Mouse (Mus musculus): ENCODE data around the gene Ushbp1. TPM values are rescaled to one million over a fixed set of nuclear protein-coding genes. Genes with fewer than 3 reads are reported as not detected.

Ushbp1 gene
- total RNA-seq, 2 experiments from 2014 or later = 3.6 to 4.4 TPM

DNA sequence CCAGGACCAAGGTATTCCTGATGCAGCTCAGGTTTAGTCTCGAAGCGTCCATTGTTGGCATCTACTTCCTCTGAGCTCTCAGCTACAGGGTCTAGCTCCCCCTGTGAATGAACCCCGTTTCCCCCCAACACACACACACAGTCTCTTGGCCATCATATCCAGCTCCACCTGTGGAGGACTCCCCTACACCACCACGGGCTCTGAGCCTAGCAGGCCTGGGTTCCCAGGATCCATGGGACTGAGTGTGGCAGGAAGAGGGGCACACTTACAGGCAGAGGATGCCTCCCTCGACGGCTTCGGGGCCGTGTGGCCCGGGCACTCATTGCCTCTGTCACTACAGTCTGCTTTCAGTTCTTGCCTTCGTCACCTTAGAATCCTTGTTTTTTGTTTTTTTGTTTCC is 531 bp downstream of the Ushbp1 start:
- no peak for DNase-seq (ENCODE audit: extremely low spot score in 1 of 2, low spot score in 1 of 2)

DNA sequence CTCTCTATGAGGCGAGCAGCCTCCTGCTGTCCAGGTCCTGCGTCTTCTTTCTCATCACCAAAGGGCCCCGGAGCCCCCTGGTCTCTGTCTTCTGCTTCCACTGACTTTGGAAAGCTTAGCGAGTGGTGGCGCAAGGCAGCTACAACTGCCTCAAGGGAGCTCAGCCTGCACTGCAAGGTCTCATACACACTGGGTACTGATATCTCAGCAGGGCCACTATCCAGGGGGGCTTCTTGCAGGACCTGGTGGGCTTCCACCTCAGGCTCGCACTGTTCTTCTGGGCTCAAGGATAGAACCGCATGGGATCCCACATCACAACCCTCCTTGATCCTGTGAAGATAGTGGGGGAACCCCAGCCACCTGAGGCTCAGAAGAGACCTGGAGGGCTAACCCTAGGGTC is 1.1 kb downstream of the Ushbp1 start:
- no peak for DNase-seq (ENCODE audit: extremely low spot score in 1 of 2, low spot score in 1 of 2)

DNA sequence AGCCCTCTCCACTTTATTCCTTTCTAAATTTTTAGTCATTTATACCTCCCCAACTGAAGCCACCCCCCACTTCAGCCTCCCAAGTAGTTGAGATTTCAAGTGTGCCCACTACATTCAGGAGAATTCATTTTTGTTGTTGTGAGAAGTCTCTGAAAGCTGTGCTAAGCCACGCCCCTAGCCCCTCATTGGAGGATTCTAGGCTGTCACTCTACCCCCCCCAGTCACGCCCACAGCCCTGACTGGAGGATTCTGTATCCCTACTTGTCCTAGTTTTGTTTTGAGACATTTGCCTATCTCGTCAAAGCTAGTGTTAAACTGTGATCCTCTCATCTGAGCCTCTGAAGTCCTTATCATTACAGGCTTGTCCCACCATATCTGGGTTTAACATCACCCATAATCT is 2.7 kb downstream of the Ushbp1 start:
- DNase-seq (ENCODE audit: extremely low spot score in 1 of 2, low spot score in 1 of 2) = no peak

DNA sequence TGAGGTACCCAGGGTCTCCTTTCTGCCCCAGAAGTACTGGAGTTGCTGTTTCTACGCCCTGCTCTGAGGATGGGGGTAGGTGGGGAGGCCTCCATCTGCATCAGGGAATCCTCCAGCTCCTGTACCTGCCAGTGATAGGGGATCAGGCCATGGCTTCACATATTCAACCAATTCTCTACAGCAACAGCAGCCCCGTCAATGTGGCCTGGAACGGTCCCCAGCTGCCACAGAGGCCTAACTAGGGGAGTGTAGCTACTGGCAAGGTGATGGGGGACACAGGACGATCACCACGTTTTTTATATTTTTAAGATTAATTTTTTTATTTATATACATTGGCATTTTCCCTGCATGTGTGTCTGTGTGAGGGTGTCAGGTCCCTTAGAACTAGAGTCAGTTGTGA is 3.2 kb downstream of the Ushbp1 start:
- DNase-seq (ENCODE audit: extremely low spot score in 1 of 2, low spot score in 1 of 2) = no peak

DNA sequence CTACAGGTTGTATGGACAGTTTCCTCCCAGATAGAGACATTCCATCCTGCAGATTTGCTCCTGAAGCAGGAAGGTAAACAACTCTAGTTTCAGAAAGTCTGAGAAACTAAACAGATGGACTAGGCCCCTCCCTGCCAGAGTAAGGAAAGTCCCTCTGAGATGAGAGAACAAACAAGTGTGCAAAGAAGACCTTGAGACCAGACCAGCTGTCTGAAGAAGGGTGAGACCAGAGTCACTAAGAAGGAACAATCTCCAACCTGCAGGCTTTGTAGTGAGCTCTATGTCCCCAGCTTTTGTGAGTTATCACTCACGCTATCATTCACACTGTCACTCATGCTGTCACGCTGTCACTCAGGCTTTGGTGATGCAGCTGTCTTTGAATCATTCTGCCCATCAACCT is 3.9 kb downstream of the Ushbp1 start:
- no peak for DNase-seq (ENCODE audit: extremely low spot score in 1 of 2, low spot score in 1 of 2)

DNA sequence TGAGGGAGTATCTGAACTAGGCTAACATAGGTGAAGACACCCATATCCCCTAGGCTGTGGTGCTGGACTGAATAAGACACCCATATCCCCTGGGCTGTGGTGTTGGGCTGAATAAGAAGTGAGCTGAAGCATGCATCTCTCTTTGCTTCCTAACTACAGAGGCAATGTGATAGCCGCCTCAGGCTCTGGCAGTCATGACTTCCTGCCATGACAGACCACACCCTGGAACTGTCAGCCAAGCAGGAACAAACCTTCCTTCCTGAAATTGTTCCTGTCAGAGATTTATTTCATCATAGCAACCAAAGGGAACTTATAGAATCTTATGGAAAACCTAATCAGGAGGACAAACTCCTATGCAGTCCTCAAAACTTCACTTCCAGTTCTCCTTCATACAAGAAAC is 7.3 kb downstream of the Ushbp1 start:
- no peak for DNase-seq (ENCODE audit: extremely low spot score in 1 of 2, low spot score in 1 of 2)

DNA sequence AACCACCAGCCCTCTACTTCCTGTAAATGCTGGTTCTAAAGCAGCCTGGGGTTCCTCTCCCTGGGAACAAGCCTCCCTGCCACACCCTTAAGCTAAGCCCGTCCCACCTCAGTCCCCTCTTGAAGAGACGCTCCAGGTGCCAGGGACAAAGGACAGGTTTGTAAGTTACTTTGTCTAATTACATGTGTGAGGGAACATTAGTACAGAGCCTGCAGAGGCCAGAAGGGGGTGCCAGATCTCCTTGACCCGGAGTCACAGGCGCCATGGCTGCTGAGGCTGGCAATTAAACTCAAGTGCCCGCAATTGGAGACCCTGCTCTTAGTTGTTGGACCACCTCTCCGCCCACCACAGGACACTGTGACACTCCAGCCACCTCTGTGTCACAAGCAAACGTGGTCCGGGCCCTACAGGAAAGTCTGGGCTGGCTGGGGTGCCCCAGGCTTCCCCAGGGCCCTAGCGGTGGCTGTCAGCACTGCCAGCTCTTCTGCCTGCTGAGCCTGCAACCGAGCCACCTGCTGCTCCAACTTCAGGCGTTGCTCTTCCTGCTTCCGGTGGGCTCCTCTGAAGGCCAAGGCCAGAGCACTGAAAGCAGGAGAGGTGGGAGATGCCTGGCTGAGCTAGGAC is 10.3 kb downstream of the Ushbp1 start:
- DNase-seq (ENCODE audit: extremely low spot score in 1 of 2, low spot score in 1 of 2) = no peak

DNA sequence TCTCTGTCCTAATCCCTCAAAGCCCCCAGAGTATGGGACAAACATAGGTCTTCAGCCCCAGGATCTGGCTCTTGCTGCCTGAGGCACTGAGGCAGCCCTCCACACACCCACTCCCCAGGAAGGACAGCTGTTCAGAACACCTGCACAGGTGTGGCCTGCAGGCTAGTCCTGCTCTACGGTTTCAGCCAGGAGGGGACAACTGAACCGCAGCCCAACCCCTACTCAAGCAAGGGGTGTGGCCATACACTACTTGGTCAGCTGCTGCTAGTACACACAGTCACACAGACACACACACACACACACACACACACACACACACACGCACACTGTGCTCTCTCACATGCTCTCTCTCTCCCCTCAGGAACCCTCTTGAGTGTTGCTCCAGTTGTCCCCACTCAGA is 11.7 kb downstream of the Ushbp1 start:
- DNase-seq (ENCODE audit: extremely low spot score in 1 of 2, low spot score in 1 of 2) = no peak

DNA sequence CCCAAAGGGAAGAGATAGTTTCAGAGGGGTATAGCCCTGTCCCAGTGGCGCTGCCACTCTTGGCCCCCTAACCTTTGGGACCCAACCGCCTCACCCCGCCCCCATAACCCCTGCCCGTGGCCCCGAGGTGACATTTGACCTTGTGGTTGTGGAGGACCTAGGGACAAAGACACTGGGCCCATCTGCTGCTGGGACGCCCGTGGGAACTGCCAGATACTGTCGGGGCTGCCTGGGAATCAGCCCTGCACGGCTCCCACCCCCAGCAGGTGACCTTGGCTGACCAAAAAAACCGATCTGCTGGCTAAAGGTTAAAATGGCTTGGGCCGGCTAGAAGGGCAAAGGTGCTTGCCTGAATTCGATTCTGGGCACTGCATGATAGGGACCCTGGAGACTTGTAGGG is 12.2 kb downstream of the Ushbp1 start:
- DNase-seq (ENCODE audit: extremely low spot score in 1 of 2, low spot score in 1 of 2) = no peak

DNA sequence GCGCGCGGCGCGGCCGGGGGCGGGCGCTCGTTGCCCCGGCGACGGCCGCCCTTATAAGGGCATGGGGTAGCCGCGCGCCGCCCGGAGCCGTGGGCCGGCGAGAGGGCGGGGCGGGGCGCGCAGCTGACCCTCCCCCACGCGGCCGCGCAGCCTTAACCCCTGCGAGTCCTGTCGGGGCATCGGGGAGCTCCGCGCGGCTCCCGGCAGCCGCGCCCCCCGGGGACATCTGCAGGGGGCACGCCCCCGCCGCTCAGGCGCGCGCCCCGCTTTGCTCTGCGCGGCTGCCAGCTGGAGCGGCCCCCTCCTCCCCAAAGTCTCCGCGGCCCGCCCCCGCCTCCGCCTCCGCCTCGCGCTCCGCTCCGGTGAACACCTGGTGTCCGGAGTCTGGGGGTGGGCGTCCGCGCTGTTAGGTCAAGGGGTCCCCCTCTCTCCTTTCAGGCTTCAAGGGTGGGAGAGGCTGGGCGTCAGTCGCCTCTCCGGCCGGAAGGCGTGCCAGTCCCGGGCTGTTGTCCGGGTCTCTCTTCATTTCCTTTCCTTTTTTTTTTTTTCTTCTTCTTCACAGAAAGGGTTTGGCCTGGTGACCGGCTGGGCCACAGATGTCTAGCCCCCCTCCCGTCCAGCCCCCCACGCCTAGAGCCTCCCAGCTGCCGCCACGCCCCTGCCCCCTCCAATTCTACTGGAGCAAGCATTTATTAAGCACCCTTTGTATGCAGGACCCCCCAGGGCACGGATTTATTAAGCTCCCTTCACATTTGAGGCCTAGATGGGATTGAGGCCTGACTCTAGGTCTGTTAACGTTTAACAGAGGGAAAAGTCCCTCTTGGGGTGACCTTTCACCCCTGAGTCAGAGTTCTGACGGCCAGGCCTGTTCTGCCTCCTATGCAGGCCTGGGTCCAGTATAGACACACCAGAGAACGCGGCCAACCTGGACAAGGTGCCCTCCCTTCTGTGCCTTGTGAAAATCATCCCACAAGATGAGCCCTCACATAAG is 13.3 kb downstream of the Ushbp1 start:
- DNase-seq (ENCODE audit: extremely low spot score in 1 of 2, low spot score in 1 of 2) = peak; percentile 54 to 61

DNA sequence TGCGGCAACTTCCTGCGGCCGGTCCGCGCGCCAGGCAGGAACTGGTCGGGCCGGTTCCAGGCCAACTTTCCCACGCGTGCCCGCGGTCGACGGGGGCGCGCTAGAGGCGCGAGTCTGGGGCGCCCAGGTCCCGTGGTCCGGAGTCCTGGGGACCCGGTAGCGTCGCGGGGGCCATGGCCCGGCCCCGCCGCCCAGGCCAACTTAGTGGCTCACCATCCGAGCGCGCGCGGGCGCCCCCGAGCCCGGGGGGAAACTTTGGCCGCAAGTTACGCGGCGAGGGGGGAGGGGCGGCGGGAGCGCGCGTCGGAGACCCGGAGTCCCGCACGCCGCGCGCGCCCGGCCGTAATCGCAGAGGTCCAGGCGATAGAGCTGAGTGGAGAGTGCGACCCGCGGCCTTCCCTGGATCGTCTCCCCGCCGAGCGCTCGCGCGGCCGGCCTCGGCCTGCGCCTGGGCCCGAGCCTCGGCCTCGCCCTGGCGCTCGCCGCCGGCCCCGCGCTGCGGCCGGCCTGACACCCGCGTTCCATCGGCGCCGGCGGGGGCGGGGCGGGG is 14.1 kb downstream of the Ushbp1 start, which contains the start of gene Nr2f6:
Gene Nr2f6, minus strand, starts transcription at position 540 of the 550 bp plus-strand sequence.
- peak; percentile 44 to 51 for DNase-seq (ENCODE audit: extremely low spot score in 1 of 2, low spot score in 1 of 2)

DNA sequence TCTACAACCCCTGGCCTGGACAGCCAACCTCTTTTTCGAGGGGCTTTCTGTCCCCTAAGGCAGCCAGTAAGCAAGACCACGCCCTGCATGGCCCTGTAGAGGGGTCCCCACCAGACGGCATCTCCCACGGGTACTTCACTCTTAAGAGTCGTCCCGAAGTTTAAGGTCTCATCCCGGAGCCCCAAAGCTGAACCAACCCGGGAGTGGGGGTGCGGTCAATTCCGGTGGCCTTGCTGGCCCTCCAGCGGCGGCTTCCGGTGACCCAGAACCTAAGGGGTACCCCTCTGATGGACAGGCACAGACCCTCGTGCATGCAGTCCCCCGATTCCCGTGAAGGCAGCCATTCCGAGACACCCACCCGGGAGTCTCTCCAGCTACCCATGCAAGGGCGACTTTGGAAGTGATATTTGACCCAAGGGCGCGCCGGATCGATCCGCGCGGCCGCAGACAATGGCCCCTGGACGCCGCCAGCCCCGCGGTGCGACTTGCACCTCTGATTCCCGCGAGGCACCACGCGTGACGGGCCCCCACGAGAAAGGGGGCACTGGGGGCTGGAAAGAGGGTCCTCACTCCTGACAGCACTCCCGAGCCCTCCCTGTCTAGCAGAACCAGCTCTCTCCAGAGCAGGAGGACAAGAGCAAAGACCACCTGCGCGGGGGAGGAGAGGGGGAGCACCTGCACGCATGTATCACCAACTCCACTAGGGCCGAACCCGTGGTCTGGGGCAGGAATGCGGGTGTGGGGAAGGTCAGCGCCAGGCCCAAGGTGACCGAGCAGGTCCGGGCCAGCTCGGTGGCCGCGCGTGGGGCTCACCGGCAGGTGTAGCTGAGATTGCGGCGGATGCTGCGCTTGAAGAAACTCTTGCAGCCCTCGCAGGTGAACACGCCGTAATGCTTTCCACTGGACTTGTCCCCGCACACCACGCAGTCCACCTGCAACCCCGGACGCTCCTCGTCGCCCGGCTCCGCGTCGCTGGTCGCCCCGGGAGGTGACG is 15.1 kb downstream of the Ushbp1 start:
- DNase-seq (ENCODE audit: extremely low spot score in 1 of 2, low spot score in 1 of 2) = no peak

DNA sequence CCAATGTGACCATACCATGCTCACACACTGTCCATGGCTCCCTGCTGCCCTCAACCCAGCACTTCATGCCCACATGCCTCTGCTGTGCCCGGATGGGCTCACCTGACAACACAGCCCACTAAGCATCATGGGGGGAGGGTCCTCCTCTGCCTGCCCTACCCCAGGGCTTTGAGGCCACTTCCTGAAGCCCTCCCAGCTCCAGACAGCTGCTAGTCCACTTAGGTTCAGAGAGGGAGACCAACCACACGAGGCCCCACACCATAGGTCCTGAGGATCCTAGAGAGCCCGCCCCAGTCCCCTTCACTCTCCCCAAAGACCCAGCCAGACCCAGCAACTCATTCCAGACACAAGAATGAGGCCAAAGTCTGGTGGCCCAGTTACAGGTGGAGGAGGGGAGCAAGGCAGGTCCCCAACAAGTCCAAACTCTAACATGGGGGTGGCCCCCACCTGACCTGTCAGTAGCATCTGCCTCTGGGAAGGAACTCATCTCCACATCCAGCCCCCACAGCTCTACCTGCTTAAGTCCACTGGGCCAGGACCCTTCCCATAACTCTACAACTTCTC is 16.0 kb downstream of the Ushbp1 start:
- DNase-seq (ENCODE audit: extremely low spot score in 1 of 2, low spot score in 1 of 2) = no peak

DNA sequence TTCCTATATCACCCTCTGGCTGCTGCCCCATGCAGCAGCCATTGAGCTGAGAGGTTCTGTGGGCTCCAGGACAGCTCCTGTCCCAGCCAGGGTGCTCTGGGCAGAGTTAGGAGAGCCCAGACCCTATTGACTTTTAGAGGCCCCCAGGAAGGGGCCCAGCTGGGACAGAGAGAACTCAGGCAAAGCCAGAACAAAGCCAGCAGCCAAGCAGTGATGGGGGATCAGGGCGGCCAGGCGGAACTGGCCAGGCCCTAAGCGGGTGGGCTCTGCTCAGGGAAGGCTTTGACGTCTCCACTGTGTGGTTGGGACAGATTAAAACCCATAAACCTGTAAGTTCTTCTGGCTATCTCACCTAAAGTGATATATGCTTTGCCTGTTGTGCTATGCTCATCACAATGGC is 16.6 kb downstream of the Ushbp1 start:
- DNase-seq (ENCODE audit: extremely low spot score in 1 of 2, low spot score in 1 of 2) = no peak

DNA sequence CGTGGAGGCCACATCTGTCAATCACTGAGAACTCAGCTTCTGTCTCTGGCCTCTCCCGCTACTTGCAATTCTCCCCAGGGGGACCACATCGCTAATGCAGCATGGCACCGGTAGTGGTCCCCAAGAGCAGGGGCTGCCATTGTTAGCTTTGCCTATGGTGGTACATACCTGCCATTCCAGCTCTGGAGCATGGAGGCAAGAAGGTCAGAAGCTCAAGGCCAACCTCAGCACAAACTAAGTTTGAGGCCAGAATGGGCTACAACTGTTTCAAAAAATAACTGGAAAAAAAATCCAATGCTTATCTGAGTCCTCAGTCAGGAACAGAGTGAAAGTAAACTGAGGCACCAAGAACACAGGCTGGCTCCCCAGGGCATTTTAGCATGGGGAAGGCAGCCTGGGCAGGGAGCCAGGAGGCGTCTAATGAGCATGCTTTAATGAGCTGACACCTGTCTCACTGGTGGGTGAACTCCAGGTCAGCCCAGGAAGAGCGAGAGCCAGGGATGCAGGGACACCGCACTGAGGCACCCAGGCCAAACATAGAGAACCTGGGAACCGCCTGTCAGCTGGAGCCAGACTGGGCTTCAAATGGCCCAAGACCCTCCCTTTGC is 19.1 kb downstream of the Ushbp1 start:
- DNase-seq (ENCODE audit: extremely low spot score in 1 of 2, low spot score in 1 of 2) = no peak

DNA sequence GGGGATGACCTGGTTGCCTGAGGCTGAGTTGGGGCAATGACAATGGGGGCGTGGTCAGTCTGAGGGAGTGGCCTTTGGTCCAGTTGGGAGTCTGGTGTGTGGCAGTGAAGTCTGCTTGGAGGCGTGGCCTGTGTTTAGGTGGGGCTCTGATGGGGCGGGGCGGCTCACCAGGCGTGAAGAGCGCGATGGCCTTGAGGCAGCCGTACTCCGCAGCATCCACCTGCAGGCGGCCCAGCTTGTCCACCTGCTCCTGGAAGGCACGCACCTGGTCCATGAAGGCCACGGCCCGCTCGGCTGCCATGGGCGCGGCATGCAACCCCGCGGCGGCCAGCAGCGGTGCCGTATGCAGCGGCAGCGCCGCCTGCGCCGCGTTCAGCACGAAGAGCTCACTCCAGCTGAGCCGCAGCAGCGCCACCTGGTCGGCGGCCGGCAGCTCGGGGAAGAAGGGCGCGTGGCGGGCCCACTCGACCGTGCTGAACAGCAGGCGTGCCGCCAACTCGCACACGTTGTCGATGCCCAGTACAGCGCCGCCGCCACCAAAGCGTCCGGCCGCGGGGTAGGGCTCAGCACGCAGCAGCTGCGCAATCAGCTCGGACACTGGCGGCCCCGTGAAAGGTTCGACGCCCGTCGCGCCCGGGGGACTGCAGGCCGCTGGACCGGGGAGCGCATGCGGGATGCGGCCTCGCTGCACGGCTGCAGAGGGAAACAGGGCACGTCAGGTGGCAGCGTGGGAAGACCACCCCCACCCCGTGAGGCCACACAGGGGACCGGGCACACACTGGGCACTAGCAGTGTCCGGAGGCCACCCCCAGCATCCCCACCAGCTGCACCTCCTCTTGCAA is 19.8 kb downstream of the Ushbp1 start:
- peak in 1 of 2 experiments; percentile 45 for DNase-seq (ENCODE audit: extremely low spot score in 1 of 2, low spot score in 1 of 2)

DNA sequence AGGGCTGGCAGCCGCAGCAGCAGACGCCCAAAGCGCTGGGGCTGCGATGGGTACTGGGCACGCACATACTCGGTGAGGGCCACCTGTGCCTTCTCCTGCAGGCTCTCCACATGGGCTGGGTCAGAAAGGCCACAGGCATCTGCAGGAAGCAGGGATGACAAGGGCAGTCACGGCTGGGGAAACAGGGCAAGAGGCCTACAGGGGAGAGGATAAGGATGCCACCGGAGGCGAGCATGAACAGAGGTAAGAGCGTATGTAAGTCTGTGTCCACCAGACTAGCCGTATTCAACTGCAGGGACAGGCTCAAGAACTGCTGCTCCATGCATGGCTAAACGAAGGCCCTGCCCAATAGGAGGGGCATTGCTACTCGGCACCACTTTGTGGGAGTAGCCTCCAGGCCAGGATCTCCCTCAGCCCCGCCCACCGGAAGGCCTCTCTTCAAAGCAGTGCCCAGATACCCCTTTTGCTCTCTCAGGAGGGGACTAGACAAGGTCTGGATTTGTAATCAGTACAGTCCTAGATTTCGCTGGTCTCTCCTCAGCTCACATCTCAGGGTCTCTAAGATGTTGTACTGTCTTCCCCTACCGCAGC is 20.9 kb downstream of the Ushbp1 start:
- DNase-seq (ENCODE audit: extremely low spot score in 1 of 2, low spot score in 1 of 2) = no peak

DNA sequence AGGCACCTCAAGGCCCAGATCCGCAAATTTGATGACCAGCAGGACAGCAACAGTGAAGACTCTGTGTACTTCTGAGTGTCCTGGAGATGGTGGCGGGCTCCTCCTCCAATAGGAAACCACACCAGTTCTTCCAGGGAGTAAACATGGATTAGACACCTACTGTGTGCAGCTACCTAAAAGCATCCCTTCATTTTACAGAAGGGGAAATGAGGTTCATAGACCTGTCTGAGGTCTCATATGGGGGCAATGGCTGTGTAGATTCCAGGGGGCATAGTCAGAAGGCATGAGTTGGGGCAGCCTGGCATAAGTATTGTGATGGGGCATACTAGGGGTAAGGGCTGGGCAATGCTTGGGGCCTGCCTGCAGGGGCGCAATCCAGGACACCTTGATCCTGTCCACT is 22.6 kb downstream of the Ushbp1 start:
- no peak for DNase-seq (ENCODE audit: extremely low spot score in 1 of 2, low spot score in 1 of 2)
